Mouse (Mus musculus): ENCODE measurements at regions not wholly inside any gene's neighbourhood (a gene's known extent, or its start where the extent isn't known, plus 50 kb on each side); places are given as distances from the start of the nearest gene placed in this dataset.

GRCm38 (mm10) chr5:85954526-85954925 lies 110.9 kb downstream of the Cenpc1 start:
- DNase-seq (ENCODE audit: low spot score), result no peak
- no peaks in the 10 kb centered on the region for H3K4me1 ChIP-seq (ENCODE audit: control insufficient read depth, insufficient read depth, low read length)
- no peak overlapping the region for H3K27ac ChIP-seq (replicated peaks; ENCODE audit: low read depth, low read length)
- ATAC-seq (ENCODE audit: insufficient number of reproducible peaks, low FRiP score, low TSS enrichment, low read depth), result no peak
- H3K4me2 ChIP-seq (ENCODE audit: low read depth, severe bottlenecking), result no peak overlapping the region
- no peak overlapping the region for H3K4me3 ChIP-seq (ENCODE audit: low read depth, low read length)
- no peak overlapping the region for H3K9ac ChIP-seq (ENCODE audit: low read length)
- no peaks in the 10 kb centered on the region for H3K36me3 ChIP-seq (ENCODE audit: control insufficient read depth, insufficient read depth, low read length)
- H3K9me3 ChIP-seq (ENCODE audit: control insufficient read depth, low read length), result no peaks in the 10 kb centered on the region
- no peaks in the 10 kb centered on the region for H3K27me3 ChIP-seq (ENCODE audit: control insufficient read depth, insufficient read depth, low read length)

DNA sequence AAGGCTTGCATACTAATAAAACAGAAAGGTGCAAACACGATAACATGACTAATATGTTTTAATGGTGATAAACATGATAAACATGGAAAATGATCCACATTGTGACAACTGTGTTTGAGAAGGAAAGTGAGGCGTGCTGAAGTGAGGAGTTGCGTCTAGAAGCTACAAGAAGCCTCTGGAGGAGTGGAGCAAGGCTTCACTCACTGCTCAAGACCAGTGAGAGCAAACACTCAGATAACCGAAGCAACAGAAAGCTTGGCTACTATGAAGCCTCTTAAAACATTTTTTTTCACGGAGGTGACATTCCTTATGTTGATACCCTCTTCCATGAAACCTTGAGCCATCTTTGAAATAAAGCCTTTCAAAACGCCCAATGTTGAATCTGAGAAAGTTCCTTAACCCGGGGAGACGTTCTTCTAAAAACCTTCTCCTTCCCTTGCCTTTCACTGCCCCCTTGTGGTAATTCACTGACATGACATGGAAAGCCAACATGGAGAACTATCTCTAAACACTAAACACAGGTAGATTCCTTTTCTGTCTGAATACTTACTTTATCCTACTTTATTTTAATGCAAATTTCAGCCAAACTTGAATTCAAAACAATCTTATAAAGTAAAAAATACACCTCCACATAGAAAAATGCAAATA lies 128.6 kb downstream of the Cenpc1 start:
- 39% methylated on average over 8 of the region's 8 CpGs for WGBS
- no peak; the same call in 1 of the 2 replicates for ATAC-seq (ENCODE audit: insufficient number of reproducible peaks, low FRiP score, low TSS enrichment, low read depth)

GRCm38 (mm10) chr5:85918288-85918687 lies 147.1 kb downstream of the Cenpc1 start:
- ATAC-seq (ENCODE audit: insufficient number of reproducible peaks, low FRiP score, low TSS enrichment, low read depth) (no peak), DNase-seq (ENCODE audit: low spot score) (no peak)
- Histone ChIP-seq H3K4me2 (ENCODE audit: low read depth, severe bottlenecking) (no peak overlapping the region), H3K4me3 (ENCODE audit: low read depth, low read length) (no peak overlapping the region), H3K27me3 (ENCODE audit: control insufficient read depth, insufficient read depth, low read length) (no peaks in the 10 kb centered on the region), H3K4me1 (ENCODE audit: control insufficient read depth, insufficient read depth, low read length) (no peaks in the 10 kb centered on the region), H3K9me3 (ENCODE audit: control insufficient read depth, low read length) (no peaks in the 10 kb centered on the region), H3K9ac (ENCODE audit: low read length) (no peak overlapping the region), H3K36me3 (ENCODE audit: control insufficient read depth, insufficient read depth, low read length) (no peaks in the 10 kb centered on the region), H3K27ac (replicated peaks; ENCODE audit: low read depth, low read length) (no peak overlapping the region)
- 100% methylated on average over 2 of the region's 2 CpGs for WGBS

More for the DNA sequence above, 128.6 kb downstream of the Cenpc1 start:
- Histone ChIP-seq H3K4me2 (ENCODE audit: low read depth, severe bottlenecking) (no peak overlapping the region), H3K9me3 (ENCODE audit: control insufficient read depth, low read length) (no peaks in the 10 kb centered on the region), H3K4me3 (ENCODE audit: low read depth, low read length) (no peak overlapping the region), H3K27me3 (ENCODE audit: control insufficient read depth, insufficient read depth, low read length) (no peaks in the 10 kb centered on the region), H3K9ac (ENCODE audit: low read length) (no peak overlapping the region), H3K27ac (replicated peaks; ENCODE audit: low read depth, low read length) (no peak overlapping the region), H3K4me1 (ENCODE audit: control insufficient read depth, insufficient read depth, low read length) (no peaks in the 10 kb centered on the region), H3K36me3 (ENCODE audit: control insufficient read depth, insufficient read depth, low read length) (no peaks in the 10 kb centered on the region)
- peak; percentile 64 for DNase-seq (ENCODE audit: low spot score)

DNA sequence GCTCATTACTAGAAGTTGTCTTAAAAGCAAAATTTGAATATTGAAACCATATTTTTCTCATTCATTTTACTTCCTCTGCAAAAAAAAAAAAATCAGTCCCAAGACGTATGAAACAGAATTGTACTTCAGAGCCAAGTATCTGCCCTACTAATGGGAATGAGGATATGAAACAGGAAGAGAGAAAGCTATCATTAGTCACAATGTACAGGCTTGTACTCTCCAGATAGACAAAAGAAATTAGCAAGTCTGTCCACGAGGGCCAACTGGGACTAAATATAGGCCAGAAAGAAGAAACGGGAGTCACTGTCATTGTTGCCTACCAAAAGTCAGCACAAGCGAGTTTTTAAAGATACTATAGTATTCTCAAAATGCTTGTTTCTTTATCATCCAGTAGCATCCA lies 150.4 kb downstream of the Cenpc1 start:
- WGBS, result 83% methylated on average over 4 of the region's 4 CpGs
- H3K4me3 ChIP-seq (ENCODE audit: low read depth, low read length), result no peak overlapping the region
- no peak overlapping the region for H3K27ac ChIP-seq (replicated peaks; ENCODE audit: low read depth, low read length)
- no peak overlapping the region for H3K4me2 ChIP-seq (ENCODE audit: low read depth, severe bottlenecking)
- H3K4me1 ChIP-seq (ENCODE audit: control insufficient read depth, insufficient read depth, low read length), result no peaks in the 10 kb centered on the region
- ATAC-seq (ENCODE audit: insufficient number of reproducible peaks, low FRiP score, low TSS enrichment, low read depth), result no peak
- H3K27me3 ChIP-seq (ENCODE audit: control insufficient read depth, insufficient read depth, low read length), result no peaks in the 10 kb centered on the region
- no peak overlapping the region for H3K9ac ChIP-seq (ENCODE audit: low read length)
- no peaks in the 10 kb centered on the region for H3K9me3 ChIP-seq (ENCODE audit: control insufficient read depth, low read length)
- H3K36me3 ChIP-seq (ENCODE audit: control insufficient read depth, insufficient read depth, low read length), result no peaks in the 10 kb centered on the region
- no peak for DNase-seq (ENCODE audit: low spot score)

DNA sequence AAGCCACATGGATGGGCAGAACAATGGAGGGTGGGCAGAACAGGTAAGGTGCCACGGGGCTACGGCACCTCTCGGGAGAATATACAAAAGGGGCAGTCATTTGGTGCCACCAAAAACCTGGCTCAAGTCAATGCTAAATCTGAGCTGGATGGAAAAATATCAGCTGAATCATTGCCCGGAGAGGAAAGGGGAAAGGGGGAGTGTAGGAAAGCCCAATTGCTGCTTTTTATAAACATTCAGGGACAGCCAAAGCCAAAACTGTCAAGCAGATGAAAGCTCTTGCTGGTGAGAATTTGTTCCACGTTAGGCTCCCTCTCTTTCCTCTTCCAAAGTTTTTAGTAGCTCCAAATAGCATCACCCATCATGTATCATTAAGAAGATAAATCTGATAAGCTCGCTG lies 168.9 kb downstream of the Cenpc1 start:
- H3K9me3 ChIP-seq (ENCODE audit: control insufficient read depth, low read length), result no peaks in the 10 kb centered on the region
- DNase-seq (ENCODE audit: low spot score), result no peak
- no peaks in the 10 kb centered on the region for H3K4me1 ChIP-seq (ENCODE audit: control insufficient read depth, insufficient read depth, low read length)
- H3K27ac ChIP-seq (replicated peaks; ENCODE audit: low read depth, low read length), result no peak overlapping the region
- H3K9ac ChIP-seq (ENCODE audit: low read length), result no peak overlapping the region
- no peaks in the 10 kb centered on the region for H3K27me3 ChIP-seq (ENCODE audit: control insufficient read depth, insufficient read depth, low read length)
- H3K4me2 ChIP-seq (ENCODE audit: low read depth, severe bottlenecking), result no peak overlapping the region
- no peak overlapping the region for H3K4me3 ChIP-seq (ENCODE audit: low read depth, low read length)
- WGBS, result 81% methylated on average over 6 of the region's 6 CpGs
- ATAC-seq (ENCODE audit: insufficient number of reproducible peaks, low FRiP score, low TSS enrichment, low read depth), result no peak
- H3K36me3 ChIP-seq (ENCODE audit: control insufficient read depth, insufficient read depth, low read length), result no peaks in the 10 kb centered on the region

DNA sequence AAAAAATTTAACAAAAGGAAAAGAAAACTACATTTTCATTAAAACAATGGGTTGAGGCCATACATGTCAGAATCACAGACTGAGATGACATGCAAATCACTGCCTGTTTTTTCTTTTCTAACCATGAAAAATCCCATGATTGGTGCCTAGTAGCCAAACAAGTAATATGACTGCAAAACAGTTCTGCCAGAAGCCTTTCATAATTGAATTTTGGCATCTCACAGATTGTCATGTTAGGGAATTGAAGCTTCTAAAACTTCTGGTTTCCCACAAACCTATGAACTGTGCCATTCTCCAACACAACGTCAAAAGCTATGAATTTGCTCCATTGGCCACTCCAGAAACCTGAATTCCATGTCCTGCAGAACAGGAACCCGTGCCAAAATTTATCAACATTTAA lies 169.6 kb downstream of the Cenpc1 start:
- H3K4me2 ChIP-seq (ENCODE audit: low read depth, severe bottlenecking), result no peak overlapping the region
- H3K36me3 ChIP-seq (ENCODE audit: control insufficient read depth, insufficient read depth, low read length), result no peaks in the 10 kb centered on the region
- 91% methylated on average over 2 of the region's 2 CpGs for WGBS
- no peak overlapping the region for H3K9ac ChIP-seq (ENCODE audit: low read length)
- H3K27me3 ChIP-seq (ENCODE audit: control insufficient read depth, insufficient read depth, low read length), result no peaks in the 10 kb centered on the region
- DNase-seq (ENCODE audit: low spot score) (no peak), ATAC-seq (ENCODE audit: insufficient number of reproducible peaks, low FRiP score, low TSS enrichment, low read depth) (no peak)
- no peaks in the 10 kb centered on the region for H3K4me1 ChIP-seq (ENCODE audit: control insufficient read depth, insufficient read depth, low read length)
- H3K27ac ChIP-seq (replicated peaks; ENCODE audit: low read depth, low read length), result no peak overlapping the region
- H3K4me3 ChIP-seq (ENCODE audit: low read depth, low read length), result no peak overlapping the region
- H3K9me3 ChIP-seq (ENCODE audit: control insufficient read depth, low read length), result no peaks in the 10 kb centered on the region

GRCm38 (mm10) chr5:85870311-85870710 lies 195.1 kb downstream of the Cenpc1 start:
- H3K27me3 ChIP-seq (ENCODE audit: control insufficient read depth, insufficient read depth, low read length), result no peaks in the 10 kb centered on the region
- 85% methylated on average over 8 of the region's 8 CpGs for WGBS
- H3K9me3 ChIP-seq (ENCODE audit: control insufficient read depth, low read length), result no peaks in the 10 kb centered on the region
- no peak overlapping the region for H3K4me2 ChIP-seq (ENCODE audit: low read depth, severe bottlenecking)
- H3K36me3 ChIP-seq (ENCODE audit: control insufficient read depth, insufficient read depth, low read length), result no peaks in the 10 kb centered on the region
- DNase-seq (ENCODE audit: low spot score), result no peak
- ATAC-seq (ENCODE audit: insufficient number of reproducible peaks, low FRiP score, low TSS enrichment, low read depth), result no peak
- H3K4me3 ChIP-seq (ENCODE audit: low read depth, low read length), result no peak overlapping the region
- H3K4me1 ChIP-seq (ENCODE audit: control insufficient read depth, insufficient read depth, low read length), result no peaks in the 10 kb centered on the region
- H3K9ac ChIP-seq (ENCODE audit: low read length), result no peak overlapping the region
- no peak overlapping the region for H3K27ac ChIP-seq (replicated peaks; ENCODE audit: low read depth, low read length)

GRCm38 (mm10) chr5:85832556-85832955 lies 232.8 kb downstream of the Cenpc1 start:
- H3K36me3 ChIP-seq (ENCODE audit: control insufficient read depth, insufficient read depth, low read length), result no peaks in the 10 kb centered on the region
- H3K9me3 ChIP-seq (ENCODE audit: control insufficient read depth, low read length), result no peaks in the 10 kb centered on the region
- no peaks in the 10 kb centered on the region for H3K4me1 ChIP-seq (ENCODE audit: control insufficient read depth, insufficient read depth, low read length)
- WGBS, result 84% methylated on average over 2 of the region's 2 CpGs
- H3K9ac ChIP-seq (ENCODE audit: low read length), result no peak overlapping the region
- no peak overlapping the region for H3K4me2 ChIP-seq (ENCODE audit: low read depth, severe bottlenecking)
- no peak overlapping the region for H3K27ac ChIP-seq (replicated peaks; ENCODE audit: low read depth, low read length)
- ATAC-seq (ENCODE audit: insufficient number of reproducible peaks, low FRiP score, low TSS enrichment, low read depth) (no peak), DNase-seq (ENCODE audit: low spot score) (no peak)
- no peak overlapping the region for H3K4me3 ChIP-seq (ENCODE audit: low read depth, low read length)
- no peaks in the 10 kb centered on the region for H3K27me3 ChIP-seq (ENCODE audit: control insufficient read depth, insufficient read depth, low read length)

DNA sequence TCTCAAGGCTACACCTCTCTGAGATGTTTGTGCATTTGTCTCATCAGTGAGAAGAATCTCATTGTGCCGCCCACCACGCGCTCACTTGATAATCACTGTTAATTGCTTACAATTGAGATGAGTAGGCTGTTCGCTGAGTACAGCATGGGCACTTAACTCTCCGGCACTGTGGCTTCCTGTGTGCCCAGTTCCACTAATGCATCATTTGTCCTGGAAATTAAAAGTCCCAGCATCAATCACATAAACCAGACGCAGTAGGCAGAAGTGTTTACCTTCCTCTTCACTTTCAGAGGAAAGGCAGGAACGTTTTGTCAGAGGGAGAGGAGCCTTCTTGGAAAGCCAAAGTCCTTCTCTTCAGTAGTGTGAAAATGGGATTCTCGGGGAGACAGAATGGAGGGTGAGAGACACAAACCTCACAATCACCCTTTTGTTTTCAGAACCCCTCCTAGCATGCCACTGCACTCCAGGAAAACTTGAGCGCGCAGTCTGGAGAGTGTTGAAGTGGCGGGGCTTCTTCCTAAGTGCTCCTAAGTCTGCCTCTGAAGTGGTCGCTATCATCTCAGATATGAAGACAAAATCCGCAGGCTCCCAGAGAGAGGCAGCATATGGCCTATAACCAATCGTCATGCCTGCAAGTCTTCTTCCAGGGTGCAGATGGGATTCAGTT lies 269.7 kb downstream of the Cenpc1 start:
- H3K36me3 ChIP-seq (ENCODE audit: control insufficient read depth, insufficient read depth, low read length), result no peaks in the 10 kb centered on the region
- WGBS, result 77% methylated on average over 14 of the region's 14 CpGs
- no peak overlapping the region for H3K4me2 ChIP-seq (ENCODE audit: low read depth, severe bottlenecking)
- no peak overlapping the region for H3K9ac ChIP-seq (ENCODE audit: low read length)
- H3K27me3 ChIP-seq (ENCODE audit: control insufficient read depth, insufficient read depth, low read length), result no peaks in the 10 kb centered on the region
- no peak overlapping the region for H3K4me3 ChIP-seq (ENCODE audit: low read depth, low read length)
- no peak overlapping the region for H3K27ac ChIP-seq (replicated peaks; ENCODE audit: low read depth, low read length)
- DNase-seq (ENCODE audit: low spot score) (no peak), ATAC-seq (ENCODE audit: insufficient number of reproducible peaks, low FRiP score, low TSS enrichment, low read depth) (no peak)
- no peaks in the 10 kb centered on the region for H3K4me1 ChIP-seq (ENCODE audit: control insufficient read depth, insufficient read depth, low read length)
- no peaks in the 10 kb centered on the region for H3K9me3 ChIP-seq (ENCODE audit: control insufficient read depth, low read length)

Data from limb, embryonic 11.5 days (tissue).